Mouse (Mus musculus): ENCODE results near the gene Hs3st6.

- TF ChIP-seq POLR2A (IDR thresholded peaks at IDR 0.05; ENCODE audit: borderline replicate concordance, extremely low read depth, low read depth, low read length), result no peak
- no peak for TF ChIP-seq CTCF (IDR thresholded peaks at IDR 0.05; ENCODE audit: insufficient read depth, low read length)
Observed at GRCm38 (mm10) chr17:24800524-24800923, 47.7 kb downstream of the Hs3st6 start.

Measured in lung, adult 2 months (tissue).